Mouse (Mus musculus): ENCODE data around the gene Muc5ac. TPM values are rescaled to one million over a fixed set of nuclear protein-coding genes. Genes with fewer than 3 reads are reported as not detected.
"Not testable (repeated sequence)": the region's sequence is repeated elsewhere in the genome, so short reads cannot be mapped to it uniquely, and the experiment has no call there.

The Muc5ac gene
- polyA plus RNA-seq (2017; shearing (Covaris generic)) = not detected

DNA sequence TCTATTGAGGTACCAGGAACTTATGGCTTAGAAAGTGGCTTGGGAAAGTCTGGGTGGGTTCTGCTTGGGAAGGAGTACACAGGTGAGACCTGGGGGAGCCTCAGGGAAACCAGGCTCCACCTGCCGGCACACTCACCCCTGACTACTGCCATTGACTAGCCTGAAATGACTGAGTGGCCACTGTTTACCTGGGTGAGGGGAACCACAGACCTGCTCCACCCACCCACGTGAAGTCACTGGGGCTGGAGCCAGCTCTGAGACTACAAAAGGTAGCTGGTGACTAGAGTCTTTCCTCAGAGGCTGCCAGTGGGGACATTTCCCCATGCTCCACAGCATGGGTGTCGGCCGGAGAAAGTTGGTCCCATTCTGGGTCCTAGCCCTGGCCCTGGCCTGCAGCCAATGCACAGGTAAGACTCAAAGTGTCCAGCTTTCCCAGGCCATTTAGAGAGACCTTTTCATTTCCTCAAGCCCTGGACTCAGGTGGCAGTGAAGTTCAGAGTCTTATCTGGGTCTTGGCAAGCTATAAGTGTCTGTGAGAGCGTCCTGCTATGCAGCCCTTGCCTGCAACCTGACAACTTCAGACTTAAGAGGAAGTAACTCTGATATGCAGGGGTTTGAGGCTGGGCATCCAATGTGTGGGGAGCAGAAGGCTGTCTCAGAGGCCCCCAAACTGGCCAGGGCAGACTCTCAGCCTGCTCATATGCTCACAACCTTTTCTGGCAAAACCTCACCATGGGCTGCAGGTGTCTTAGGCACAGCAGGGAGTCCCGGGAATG is at the start of gene Muc5ac:
Gene Muc5ac, plus strand, starts transcription at position 296 of the 776 bp plus-strand sequence.
- ATAC-seq = no peak

DNA sequence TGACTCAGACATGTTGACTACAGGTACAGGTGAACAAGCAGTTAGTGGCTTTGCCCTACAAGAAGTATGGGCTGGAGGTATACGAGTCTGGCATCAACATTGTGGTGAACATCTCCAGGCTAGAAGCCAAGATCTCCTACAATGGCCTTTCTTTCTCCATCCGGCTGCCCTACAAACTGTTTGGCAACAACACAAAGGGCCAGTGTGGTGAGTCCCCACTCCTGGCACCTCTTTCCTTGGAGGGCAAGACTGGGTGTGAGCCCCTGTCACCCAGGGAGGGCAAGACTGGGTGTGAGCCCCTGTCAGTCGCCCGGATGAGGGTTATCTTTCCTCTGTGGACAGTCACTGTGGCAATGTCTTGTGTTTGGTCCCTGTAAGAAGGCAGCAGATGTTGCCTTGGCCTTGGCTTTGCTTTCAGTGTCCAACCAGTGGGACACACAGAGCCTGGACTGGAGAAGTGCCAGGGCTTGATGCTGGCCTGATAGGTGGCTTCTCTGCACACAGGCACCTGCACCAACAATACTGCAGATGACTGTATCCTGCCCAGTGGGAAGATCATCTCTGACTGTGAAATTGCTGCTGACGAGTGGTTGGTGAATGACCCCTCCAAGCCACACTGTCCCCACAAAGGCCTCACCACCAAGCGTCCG is 41.2 kb upstream of the Muc5ac start:
- ATAC-seq = no peak

DNA sequence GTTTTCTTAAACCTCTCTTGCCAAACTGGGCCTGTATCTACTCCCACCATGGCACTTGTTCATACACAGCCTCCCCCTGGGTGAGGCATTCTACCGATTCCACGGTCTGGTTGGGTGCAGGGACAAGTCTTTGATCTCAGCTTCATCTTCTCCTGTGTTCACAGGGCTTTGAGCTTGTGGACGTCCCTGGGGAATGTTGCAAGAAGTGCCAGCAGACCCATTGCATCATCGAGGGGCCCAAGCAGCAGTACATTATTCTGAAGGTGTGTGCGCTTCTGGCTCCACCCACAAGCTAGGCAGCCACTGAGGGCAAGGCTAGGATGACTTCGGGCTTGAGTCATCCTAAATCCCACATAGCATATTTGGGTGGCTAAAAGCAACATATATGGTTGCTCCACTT is 36.3 kb upstream of the Muc5ac start:
- no peak for ATAC-seq

DNA sequence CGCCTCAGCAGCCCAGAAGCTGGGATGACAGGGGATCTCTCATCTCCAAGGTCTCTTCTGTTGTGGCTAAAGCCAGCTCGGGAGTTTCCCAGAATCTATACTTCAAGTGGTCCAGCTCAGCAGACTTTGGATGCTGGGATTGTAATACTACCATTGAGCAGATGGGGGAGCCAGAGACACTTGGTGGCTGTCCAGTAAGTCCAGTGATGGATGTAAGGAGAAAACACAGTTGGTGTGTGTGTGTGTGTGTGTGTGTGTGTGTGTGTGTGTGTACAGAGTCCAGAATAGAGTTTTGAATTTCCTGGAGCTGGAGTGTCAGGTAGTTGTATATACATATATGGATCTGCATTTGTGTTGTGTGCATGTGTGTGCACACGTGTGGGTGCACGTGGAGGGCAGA is 32.9 kb upstream of the Muc5ac start:
- ATAC-seq = no peak

DNA sequence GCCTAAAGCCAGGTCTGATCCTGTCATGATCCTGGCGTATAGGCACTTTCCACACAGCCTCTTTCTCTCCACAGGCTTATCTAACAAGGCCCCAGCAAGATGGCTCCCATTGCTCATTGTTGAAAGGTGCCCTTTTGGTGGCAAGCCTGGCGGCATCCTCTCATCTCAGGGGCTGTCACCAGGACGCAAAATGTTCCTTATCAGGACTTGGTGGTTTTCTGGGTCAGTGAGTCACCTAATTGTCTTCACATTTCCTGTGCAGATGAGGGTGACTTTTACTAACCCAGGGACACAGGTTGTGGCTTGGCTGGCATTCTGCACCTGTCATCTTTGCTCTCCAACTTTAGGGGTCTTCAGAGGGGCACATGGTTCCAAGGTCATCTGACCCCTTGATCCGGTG is 30.5 kb upstream of the Muc5ac start:
- ATAC-seq = no peak

DNA sequence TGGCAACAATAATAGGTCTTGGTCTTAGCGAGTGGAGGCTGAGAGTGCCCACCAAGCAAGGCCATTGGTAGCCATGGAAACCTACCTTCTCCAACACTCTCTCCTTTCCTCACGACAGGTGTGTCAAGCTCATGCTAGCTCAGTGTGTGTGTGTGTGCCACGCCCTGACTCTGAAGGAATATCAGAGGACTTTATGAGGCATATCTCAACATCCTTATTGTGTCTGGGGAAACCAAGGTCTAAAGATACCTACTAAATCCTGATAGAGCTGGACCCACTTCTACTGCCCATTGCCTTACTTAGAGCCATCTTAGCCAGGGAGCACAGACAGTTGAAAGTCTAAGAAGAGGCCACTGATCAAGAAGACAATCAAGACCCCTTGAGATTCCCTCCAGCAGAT is 18.3 kb upstream of the Muc5ac start:
- ATAC-seq = no peak

DNA sequence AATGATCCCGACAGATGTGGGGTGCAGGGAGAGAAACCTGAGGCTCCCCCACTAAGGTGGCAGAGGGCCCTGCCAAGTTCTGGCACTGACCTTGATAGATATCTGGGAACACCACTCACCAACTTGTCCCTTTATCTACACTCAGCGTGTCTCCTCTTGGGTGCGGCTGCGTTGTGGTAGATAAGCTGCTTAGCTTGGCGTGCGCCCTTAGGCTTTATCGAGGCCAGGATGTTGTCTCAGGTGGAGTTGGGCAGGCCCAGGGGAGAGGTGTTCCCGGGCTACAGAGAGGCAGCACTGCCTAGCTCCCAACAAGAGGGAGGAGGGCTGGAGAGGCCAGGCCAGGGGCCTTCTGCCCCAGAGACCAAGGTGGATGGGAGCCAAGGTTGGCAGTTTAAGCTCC is 17.8 kb upstream of the Muc5ac start:
- no peak for ATAC-seq

DNA sequence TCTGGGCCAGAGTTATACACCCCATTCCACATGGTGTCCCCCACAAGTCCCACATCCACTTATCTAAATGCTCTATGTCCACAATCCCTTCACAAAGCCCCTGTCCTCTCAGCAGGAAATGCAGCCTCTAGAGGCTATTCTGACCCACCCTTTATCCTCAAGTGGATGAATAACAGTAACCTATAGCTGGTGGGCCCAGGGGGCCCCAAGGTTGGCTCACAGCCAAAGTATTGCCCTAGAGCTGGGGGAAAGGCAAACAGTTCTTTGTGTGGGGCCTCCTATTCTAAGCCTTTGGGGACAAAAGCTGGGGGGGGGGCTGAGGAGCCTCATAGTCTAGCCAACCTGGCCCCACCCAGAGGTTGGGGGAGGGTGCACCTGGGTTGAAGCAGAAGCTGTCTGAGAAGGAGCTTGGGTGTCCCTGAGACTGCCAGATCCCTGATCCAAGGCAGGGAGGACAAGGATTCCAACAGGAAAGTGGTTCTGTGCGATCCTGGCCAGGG is 16.7 kb upstream of the Muc5ac start:
- ATAC-seq = no peak

DNA sequence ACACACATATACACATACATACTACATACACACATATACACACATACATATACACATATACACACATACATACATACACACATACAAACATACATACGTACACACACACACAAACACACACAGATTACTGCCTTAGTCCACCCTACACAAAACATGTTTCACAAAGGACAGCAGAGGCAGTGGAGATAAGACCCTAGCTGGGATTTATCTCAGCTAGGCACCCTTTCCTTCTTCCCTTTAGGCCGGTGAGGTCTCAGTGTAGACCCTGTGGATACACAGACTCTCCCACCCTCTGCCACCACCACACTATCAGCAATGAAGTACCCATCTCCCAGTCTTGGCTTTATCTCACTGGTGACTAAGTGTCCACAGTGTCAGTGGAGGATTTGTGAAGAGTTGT is 13.9 kb upstream of the Muc5ac start:
- no peak for ATAC-seq

DNA sequence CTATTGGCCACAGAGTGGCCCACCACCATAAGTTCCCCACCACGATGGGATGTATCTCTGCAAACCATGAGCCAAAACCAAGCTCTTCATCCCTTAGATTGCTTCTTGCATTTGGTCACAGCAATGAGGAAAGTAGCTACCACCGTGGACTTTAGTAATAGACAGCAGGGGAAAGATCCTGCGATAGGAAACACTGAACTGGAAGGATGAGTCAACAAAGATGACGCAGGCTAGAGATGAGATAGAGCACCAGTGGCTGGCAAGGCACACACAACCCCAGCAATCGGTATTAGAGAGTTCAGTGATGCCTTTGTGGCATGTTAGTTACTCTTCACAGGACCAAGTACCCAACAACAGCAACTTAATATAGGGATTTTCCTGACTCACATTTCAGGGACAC is 12.6 kb upstream of the Muc5ac start:
- no peak for ATAC-seq

DNA sequence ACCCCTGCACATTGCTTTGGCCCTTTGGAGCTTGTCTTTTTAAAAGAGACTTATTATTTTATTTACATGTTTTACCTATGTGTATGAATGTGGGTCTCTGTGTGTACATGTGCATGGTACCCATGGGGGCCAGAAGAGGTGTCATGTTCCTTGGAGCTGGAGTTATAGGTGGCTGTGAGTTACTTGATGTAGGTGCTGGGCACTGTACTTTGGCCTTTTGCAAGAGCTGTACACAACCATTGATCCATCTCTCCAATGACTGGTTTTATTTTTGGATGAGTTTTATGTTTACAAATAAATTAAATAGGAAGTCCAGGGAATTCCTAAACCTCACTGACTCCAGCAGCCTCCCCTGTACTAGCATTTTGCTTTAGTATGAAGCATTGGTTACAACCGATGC is 5.5 kb downstream of the Muc5ac start:
- no peak for ATAC-seq

DNA sequence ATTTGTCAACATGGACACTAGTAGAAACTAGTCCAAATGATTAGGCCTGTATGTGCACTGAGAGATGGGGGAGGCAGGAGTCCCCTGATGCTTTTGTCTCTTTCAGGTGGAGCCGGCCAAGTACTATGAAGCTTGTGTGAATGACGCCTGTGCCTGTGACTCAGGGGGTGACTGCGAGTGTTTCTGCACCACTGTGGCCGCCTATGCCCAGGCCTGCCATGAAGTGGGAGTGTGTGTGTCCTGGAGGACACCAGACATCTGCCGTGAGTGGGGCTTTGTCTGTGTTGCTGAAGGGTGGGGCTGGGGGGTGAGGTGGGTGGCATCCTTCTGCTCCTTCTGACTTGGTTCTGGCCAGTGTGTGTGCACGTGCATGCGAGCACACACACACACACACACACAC is 14.4 kb downstream of the Muc5ac start:
- ATAC-seq = no peak

DNA sequence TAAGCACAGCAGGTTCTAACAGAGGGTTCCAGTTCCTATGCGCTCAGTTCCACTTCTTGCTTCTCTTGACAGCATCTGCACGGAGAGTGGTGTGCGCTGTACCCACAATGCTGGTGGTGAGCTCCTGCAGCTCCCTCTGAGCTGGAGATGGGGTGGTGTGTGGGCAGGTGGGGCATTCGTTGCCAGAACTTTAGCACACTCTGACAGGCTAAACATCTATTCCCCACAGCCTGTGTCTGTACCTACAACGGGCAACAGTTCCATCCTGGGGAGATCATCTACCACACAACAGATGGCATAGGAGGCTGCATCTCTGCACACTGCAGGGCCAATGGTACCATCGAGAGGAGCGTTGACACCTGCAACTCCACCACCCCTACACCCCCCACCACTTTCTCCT is 16.6 kb downstream of the Muc5ac start:
- no peak for ATAC-seq

DNA sequence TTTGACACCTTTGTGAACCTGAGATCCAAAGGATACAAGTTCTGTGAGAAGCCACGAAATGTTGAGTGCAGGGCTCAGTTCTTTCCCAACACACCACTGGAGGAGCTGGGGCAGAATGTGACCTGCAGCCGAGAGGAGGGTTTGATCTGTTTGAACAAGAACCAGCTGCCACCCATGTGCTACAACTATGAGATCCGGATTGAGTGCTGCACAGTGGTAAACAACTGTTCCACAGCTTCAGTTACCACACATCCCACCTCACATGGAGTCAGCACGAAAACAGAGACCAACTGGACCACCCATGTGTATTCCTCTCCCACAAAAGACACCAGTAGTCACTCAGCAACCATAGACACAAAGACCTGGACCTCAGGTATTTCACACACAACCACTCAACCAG is 19.1 kb downstream of the Muc5ac start:
- not testable (repeated sequence) for ATAC-seq

DNA sequence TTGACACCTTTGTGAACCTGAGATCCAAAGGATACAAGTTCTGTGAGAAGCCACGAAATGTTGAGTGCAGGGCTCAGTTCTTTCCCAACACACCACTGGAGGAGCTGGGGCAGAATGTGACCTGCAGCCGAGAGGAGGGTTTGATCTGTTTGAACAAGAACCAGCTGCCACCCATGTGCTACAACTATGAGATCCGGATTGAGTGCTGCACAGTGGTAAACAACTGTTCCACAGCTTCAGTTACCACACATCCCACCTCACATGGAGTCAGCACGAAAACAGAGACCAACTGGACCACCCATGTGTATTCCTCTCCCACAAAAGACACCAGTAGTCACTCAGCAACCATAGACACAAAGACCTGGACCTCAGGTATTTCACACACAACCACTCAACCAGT is 21.2 kb downstream of the Muc5ac start:
- ATAC-seq = not testable (repeated sequence)

DNA sequence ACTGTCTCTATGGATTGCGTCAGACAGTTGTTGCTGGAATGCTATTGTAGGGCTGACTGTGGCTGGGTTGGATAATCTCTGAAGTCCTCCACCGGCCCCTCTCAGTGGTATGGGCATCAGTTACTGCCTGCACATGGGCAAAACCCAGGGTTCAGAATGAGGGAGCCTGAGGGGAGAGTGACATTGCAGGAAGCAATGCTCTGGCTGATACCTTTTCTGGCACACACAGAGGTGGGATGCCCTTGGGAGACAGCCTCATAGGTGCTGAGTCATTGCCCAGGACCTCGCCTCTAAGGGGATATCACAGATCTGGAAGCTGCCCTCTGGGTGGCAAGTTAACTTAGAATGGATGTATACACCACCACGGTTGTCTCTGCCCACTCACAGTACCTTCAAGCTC is 24.5 kb downstream of the Muc5ac start:
- ATAC-seq = no peak

DNA sequence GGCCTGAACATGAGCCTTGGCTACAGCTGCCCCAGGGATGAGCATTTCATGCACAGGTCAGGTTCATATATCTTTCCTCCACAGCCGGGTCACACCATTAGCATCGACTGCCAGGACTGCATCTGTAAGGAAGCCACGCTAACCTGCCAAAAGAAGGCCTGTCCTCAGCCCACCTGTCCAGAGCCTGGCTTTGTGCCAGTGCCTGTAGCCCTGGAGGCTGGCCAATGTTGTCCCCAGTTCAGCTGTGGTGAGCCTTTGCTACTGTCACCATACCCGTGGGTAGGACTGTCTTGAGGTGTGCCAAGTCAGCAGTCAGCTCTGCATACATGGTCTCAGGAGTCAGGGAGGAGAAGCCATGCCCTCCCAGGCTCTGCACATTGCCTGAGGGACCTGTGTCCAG is 26.6 kb downstream of the Muc5ac start:
- no peak for ATAC-seq

DNA sequence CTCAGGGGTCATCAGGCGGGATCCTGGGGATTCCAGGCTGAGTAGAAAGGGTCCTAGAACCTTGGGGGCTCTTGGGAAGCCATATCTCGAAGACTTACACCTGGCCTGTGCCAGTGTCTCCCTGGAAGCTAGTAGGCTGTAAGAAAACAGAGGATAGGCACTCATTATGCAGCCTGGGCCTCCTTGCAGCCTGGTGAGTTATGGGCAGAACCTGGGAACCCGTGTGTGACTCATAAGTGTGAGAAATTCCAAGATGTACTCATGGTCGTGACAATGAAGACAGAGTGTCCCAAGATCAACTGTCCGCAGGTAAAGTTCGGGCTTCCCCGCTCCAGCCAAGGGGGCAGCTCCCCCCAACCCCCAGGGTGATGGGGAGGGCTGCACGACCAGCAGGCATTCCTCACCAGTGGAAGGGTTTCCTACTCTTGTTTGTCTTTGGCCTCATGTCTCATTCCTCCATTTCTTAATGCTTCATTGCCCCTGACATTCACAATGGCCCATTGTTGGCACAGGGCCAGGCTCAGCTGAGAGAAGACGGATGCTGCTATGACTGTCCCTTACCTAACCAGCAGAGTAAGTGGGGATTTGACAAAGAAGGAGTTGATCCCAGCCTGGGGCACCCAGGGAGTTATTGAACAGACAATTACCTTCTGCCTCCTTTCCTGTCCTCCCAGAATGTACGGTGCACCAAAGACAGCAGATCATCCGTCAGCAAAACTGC is 28.7 kb downstream of the Muc5ac start:
- no peak for ATAC-seq

DNA sequence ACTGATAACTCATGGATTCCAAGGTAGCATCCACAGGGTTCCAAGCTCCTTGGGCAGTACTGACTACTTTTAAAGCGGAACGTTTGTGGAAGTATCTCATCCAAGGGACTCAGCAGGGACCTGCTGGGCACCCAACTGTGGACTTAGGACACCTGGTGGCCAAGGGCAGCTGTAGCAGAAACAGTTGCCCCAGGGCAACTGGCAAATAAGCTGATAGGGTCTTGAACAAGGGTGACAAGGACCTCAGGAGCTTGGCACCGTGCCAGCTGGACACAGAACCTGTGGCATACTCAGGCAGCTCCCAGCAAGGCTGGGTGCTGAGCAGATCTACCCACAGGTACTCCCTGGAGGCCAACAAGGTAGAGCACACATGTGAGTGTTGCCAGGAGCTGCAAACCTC is 29.5 kb downstream of the Muc5ac start:
- no peak for ATAC-seq

DNA sequence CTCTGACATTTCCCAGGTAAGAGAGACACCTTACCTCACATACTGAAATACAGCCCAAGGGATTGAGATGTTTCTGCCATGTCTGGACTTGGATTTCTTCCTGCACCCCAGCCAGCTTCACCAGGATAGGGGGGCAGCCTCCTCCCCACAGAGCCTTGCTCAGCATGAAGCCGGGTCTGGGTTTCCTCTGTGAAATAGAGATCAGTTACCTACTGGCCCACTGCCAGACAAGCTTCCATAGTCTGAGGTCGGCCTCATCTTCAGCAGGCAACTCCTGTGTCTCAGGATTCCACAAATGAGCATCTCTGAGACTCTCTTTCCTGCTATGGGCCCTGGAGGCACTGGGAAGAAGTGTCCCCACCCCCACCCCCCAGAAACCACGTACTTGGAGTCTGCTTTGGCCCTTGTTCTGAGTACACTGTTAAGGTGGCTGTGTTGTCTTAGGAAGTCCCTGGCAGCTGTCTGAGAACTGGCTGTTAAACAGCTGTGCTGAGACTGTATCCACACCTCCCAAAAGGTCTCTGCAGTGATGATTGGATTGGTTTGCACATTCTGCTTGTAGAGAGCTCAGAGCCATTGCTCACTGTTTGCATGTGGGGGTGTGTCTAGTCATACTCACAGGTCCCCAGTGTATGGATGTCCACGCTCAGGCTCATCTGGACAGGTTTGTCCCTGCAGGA is 34.0 kb downstream of the Muc5ac start:
- no peak for ATAC-seq

DNA sequence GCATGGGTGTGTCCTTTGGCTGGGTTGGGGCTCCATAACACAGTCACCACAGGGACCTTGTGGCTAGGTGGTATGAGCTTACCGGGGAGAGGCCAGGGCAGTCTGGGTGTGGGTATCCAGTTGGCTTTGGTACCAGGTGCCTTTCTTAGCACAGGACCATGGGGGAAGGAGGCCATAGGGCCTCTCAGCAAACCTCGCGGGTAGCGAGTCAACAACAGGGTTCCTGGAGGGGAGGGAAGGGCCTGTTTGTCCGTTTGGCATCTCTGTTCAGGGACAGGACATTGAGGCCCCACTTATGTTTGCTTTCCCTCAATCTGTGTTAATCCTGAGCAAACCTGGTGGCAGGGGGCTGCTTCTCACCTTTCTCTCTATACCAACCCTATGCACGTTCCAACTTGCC is 34.9 kb downstream of the Muc5ac start:
- no peak for ATAC-seq

DNA sequence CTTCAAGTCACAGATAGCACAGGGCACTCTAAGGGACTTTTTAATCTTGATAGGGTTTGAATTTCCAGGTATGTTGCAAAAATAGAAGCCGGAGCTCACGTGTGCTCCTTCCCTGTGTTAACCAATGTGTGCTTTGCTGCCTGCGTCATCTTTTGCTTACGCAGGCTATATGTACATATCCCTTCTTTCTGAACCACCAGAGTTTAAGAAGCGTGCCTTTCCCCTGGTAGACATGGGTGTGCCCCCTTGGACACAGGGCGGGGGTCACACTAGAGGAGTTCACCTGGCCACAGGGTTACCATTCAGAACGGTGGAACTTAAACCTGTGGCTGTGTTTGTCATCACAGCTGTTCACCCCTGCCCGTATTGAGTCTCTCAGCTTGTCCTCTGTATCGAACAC is 35.6 kb downstream of the Muc5ac start:
- no peak for ATAC-seq

DNA sequence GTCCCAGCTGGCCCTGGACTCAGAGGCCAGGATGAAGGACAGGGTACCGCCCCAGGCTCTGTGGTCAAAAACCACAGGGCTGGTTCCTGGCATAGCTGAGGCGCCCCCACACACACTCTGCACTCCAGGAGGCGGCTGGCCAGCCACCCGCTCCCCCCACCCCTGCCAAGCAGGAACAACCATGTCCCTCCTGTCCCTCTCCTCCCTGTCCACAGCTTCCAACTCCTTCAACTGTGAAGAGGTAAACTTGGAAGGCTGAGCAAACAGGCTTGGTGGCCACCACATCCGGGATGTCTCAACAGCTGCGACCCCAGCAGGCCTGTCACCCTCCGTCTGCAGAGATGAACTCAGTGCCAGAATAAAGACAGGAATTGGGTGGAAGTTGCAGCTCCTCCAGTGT is 47.2 kb downstream of the Muc5ac start:
- no peak for ATAC-seq
